Mouse (Mus musculus) megakaryocyte, adult 5-6 weeks (primary cell): ENCODE results near the gene Gm11444. TPM values are rescaled to one million over a fixed set of nuclear protein-coding genes. Genes with fewer than 3 reads are reported as not detected.

Experiments
- ATAC-seq: 2 replicates; pipeline ENCODE4 v1.8.0; 2016; ENCODE audit warnings: mild to moderate bottlenecking, inconsistent platforms; ENCODE audit not compliant: poor library complexity, severe bottlenecking
- total RNA-seq, 2 experiments: library from RNA; stranded (forward) in 1 of 2; stranded (reverse) in 1 of 2; fragments of 153-499, 151-499 nt in 1 of 2; fragments of 221-1000, 200-1000 nt in 1 of 2; gene quantifications; 2 replicates each; pipeline versions ENCODE4 v1.2.3 to v1.2.4; 2015 to 2017

Gene Gm11444
- total RNA-seq, 2 experiments from 2014 or later: not detected

DNA sequence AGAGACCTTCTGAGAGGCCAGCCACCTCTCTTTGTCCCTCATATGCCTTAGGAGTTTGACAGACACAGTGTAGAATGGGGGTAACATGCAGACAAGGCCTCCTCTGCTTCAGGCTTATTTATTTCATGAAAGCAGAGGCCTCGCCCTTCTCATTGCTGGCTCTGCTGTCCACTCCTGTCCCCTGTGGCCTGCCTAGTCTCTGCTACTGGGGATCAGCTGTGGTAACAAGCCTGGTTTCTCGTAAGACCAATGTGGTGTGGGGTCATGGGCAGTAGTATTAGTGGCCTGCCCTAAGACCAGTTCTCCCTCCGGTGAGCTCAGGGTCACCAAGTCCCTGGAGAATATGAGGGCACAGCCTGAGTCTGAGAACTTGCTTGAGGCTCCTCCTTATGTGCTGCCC lies 29.2 kb downstream of the Gm11444 start:
- no peak for ATAC-seq

GRCm38 (mm10) chr11:85818401-85818800 lies 31.7 kb downstream of the Gm11444 start:
- no peak for ATAC-seq

DNA sequence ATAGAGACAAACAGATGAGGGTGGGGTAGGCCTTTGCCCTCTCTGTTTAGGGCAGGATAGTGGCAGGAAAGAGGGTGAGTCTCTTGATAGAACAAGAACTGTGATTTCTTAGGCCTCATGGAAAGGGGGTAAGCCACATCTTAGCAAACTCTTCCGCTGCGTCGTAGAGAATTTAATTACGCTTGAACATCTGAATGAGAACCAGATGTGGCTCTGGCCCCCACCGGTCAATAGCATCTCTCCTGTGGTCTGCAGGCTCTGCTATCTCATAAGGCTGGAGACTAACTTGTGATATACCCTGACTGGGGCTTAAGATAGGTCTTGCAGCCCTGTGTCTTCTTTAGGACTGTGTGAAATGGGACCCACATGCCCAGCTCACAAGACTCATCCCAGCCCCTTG lies 33.7 kb downstream of the Gm11444 start:
- ATAC-seq: no peak

DNA sequence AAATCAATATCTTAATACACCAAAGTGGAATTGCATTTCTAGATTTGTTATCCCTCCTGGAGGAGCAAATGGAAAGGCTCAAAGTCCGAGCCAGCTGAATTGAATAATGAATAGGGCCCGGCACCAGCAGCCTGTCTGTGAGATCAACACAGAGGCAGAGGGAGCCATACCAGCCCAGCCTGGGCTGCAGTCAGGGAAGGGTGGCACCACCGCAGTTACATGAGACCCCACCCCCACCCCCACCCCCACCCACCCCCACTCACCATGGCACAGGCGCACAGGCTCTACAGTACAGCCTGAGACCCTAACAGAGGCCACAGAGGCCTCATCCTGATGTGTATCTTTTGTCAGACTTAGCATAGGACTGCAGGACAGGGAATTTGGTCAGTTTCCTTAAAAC lies 35.5 kb downstream of the Gm11444 start:
- no peak for ATAC-seq

DNA sequence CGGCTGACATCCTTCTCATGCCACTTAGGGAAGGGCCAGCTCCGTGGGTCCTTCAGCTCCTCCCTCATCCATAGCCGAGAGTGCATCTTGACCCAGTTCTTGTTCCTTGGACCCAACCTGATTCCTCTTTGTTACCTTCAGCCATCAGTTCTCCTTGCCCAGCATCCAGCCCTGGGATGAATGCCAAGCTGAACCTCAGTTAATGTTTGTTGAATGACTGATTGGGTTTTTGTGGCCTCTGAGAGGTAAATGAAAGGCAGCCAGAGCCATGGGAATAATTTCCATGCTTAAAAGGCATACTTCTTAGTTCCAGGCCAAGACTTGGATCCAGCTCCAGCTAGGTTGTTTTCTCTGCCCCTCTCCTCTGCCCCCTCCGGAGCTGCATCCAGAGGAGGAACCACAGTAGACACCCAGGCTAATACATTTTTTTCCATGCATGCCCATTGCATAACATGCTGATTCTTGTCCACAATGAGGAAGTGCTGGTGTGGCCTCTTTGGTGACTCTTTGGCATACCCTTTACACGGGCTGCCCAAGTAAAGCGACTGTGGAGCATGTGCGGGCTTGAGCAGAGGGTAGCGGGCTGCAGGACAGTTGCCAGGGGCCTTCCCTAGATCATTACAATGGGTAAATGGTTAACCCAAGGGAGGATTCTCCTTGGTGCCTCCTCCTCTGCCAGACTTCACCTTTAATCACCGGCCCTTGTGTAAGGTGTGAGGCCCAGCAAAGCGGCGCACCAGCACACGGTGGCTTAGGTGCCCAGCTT lies 37.7 kb downstream of the Gm11444 start:
- peak; percentile 90 for ATAC-seq

DNA sequence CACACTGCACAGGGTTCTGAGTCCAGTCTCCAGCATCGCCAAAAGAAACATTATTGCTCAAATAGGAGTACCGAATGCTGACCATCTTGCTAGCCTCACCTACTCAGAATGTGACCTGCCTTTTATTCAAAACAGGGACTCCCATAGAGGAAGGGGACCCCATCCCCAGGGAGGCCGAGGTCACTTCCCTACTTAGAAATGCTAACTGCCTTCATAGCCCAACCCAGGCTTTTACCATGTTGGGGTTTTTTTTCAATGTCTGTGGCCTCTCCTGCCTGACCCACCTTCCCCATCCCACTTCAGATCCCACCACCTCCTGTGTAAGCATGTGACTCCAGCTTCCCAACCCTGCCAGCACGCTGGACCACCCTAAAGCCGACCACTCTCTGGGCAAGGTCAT lies 38.5 kb downstream of the Gm11444 start:
- ATAC-seq: no peak

DNA sequence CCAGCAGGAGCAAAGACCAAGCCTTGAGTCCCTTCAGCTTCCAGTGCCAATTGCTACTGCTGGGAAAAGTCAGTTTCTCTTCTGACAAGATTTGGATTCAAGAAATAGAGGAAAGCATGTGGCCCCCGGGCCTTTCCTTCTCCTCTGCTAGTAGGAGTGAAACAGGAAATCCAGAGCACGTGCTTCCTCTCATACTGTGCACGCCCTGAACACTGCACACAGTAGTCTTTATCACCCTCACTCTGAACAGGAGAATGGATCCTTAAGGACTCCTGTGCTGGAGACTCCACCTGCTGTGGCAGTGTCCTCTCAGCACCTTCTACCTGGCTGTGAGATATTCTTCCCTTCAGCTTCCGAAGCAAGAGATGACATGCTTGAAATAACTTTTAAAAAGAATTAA lies 38.9 kb downstream of the Gm11444 start:
- ATAC-seq: peak; percentile 59

- no peak for ATAC-seq
Measured at GRCm38 (mm10) chr11:85807353-85807752, 42.8 kb downstream of the Gm11444 start.

- no peak for ATAC-seq
Measured at GRCm38 (mm10) chr11:85805779-85806178, 44.4 kb downstream of the Gm11444 start.

DNA sequence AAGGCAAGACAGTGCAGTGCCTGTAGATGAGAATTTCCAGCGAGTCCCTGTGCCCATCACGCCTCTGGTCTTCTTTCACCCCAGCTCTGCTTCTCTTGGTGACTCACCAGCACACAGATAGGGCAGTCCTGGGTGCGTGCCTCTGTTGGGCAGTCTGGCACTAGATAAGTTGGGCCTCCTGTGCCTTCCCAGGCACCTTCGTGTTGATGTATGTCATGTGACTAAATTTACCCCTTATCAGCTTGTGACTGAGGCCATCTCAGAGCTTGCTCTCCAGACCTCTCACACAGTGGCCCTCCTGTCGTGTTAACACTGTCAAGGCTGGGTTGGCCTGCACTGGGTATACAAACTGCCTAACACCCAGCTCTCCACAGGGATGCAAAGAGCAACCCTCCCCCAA lies 46.1 kb downstream of the Gm11444 start:
- peak; percentile 33 for ATAC-seq

DNA sequence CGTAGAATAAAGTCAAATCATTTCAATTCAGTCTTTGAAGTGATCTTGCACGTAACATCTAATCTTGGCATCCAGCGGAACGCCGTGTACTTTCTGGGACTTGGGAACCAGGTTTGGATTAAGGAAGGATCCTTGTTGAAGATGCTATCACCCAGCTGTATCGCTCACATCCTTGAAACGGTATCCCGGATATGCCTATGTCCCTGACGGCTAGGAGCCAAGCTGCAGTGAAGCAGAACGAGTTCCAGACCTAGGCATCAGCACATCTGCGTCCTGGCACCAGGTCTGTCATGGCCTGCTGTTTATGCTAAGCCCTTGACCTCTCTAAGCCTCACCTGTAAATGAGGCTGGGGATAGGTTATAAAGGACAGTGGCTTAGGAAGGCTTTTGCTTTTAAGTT lies 49.8 kb downstream of the Gm11444 start:
- no peak for ATAC-seq

DNA sequence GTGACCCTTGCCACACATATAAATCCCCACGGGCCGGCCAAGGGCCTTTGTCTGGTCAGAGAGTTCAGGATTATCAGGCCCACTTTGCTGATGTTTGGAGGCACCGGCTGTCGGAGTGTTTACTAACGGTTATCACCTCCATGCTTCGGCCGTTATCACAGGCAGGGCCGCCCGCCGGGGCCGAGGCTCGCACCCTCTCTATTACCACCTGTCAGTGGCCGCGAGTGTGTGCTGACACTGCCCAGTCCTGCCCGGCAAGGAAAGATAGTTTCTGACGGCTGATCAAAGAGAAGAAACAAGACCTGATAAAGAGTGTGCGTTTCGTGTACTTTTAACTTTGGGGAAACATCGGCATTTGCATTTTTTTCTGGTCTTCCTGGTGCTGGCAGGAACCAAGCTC lies 50.3 kb downstream of the Gm11444 start:
- no peak for ATAC-seq

DNA sequence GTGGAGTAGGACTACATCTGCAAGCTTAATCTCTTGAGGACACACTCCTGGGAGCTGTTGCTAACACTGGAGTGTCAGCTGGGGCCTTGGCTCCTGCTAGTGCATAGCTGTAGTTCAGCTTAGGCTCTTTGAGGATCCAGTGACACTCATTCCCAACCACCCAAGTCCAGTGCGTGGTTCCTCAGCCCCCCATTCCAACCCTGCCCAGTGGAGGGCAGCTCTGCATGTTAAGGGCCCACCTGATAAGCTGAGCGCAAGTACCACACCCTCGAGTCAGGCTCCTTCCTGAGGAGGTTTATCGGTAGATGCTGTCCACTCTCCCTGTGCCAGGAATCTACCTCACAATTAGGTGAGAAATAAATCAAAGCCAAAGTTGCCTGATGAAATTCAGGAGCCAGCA lies 50.7 kb downstream of the Gm11444 start:
- no peak for ATAC-seq

Other genes with a start within 250 kb of the Gm11444 start
- gene Tbx2, start 17.8 kb downstream of the Gm11444 start, total RNA-seq (2015): 0.04 TPM in 1 of 2 replicates, not detected in the other
- gene Tbx2, start 17.8 kb downstream of the Gm11444 start, total RNA-seq (2017): 0.04 TPM in 1 of 2 replicates, not detected in the other
- not detected in 2 replicates for gene Tbx4, start 36.1 kb upstream of the Gm11444 start, total RNA-seq (2015)
- gene Tbx4, start 36.1 kb upstream of the Gm11444 start, total RNA-seq (2017): not detected in 2 replicates